Mouse (Mus musculus) hindbrain, embryonic 10.5 days (tissue): ENCODE data around the gene Gsto1. TPM values are rescaled to one million over a fixed set of nuclear protein-coding genes. Genes with fewer than 3 reads are reported as not detected.
A peak's percentile ranks its signal among the peaks of the same experiment; 100 is the strongest.

Experiments used
- DNase-seq: peaks from one replicate; pipeline ENCODE4 v3.0.0-alpha.2; 2017; ENCODE audit warnings: low spot score
- H3K27ac ChIP-seq: fragments of 300-500 bp; sonication (generic); 2 replicates; pipeline ENCODE4 v1.5.1; 2016; ENCODE audit warnings: mild to moderate bottlenecking, moderate library complexity
- H3K27me3 ChIP-seq: fragments of 300-500 bp; sonication (generic); 2 replicates; pipeline ENCODE4 v1.6.1; 2016; ENCODE audit warnings: mild to moderate bottlenecking; ENCODE audit not compliant: poor library complexity, insufficient read depth, severe bottlenecking
- H3K36me3 ChIP-seq: fragments of 300-500 bp; sonication (generic); 2 replicates; pipeline ENCODE4 v1.6.1; 2016; ENCODE audit warnings: mild to moderate bottlenecking, moderate library complexity
- H3K4me1 ChIP-seq: fragments of 300-500 bp; sonication (generic); replicated peaks from 2 replicates; pipeline ENCODE4 v1.6.1; 2016; ENCODE audit warnings: mild to moderate bottlenecking
- H3K4me3 ChIP-seq: fragments of 300-500 bp; sonication (generic); 2 replicates; pipeline ENCODE4 v1.5.1; 2016; ENCODE audit warnings: mild to moderate bottlenecking, moderate library complexity
- H3K9me3 ChIP-seq: fragments of 300-500 bp; sonication (generic); 2 replicates; pipeline ENCODE4 v1.6.1; 2016; ENCODE audit warnings: mild to moderate bottlenecking, moderate library complexity
- WGBS: fragments of 180-500 bp; shearing (Covaris S2); methylation state at CpG from one replicate; pipeline ENCODE4 v1.1.7; 2016; 5-methylcytosine and 5-hydroxymethylcytosine counted together
- polyA plus RNA-seq: library from polyadenylated mRNA; unstranded; fragments of >200 nt; fragmentation: Nextera tagmentation; extraction: Ambion mirVana; gene quantifications from 2 replicates; pipeline ENCODE4 v1.2.1, GENCODE M21; 2016

The Gsto1 gene
- polyA plus RNA-seq, 1 experiment from 2014 or later: 115 TPM

GRCm38 (mm10) chr19:47885191-47885743, 30.5 kb downstream of the Gsto1 start:
- H3K9me3 ChIP-seq: no peaks in the 10 kb centered on the region
- no peak overlapping the region for H3K27ac ChIP-seq
- no peaks in the 10 kb centered on the region for H3K36me3 ChIP-seq
- no peak for DNase-seq
- peaks cover 17% of the 10 kb centered on the region for H3K4me1 ChIP-seq
- H3K4me3 ChIP-seq: no peak overlapping the region
- 76% methylated on average over 7 of the region's 7 CpGs for WGBS
- no peaks in the 10 kb centered on the region for H3K27me3 ChIP-seq

GRCm38 (mm10) chr19:47885886-47886285, 31.1 kb downstream of the Gsto1 start:
- no peak overlapping the region for H3K4me3 ChIP-seq
- 90% methylated on average over 11 of the region's 11 CpGs for WGBS
- H3K27ac ChIP-seq: no peak overlapping the region
- peaks cover 14% of the 10 kb centered on the region for H3K4me1 ChIP-seq
- H3K9me3 ChIP-seq: no peaks in the 10 kb centered on the region
- no peak for DNase-seq
- no peaks in the 10 kb centered on the region for H3K36me3 ChIP-seq
- H3K27me3 ChIP-seq: no peaks in the 10 kb centered on the region

GRCm38 (mm10) chr19:47886617-47887016, 31.8 kb downstream of the Gsto1 start:
- Histone ChIP-seq H3K4me3 (no peak overlapping the region), H3K4me1 (peaks cover 13% of the 10 kb centered on the region), H3K27me3 (no peaks in the 10 kb centered on the region), H3K36me3 (no peaks in the 10 kb centered on the region), H3K9me3 (no peaks in the 10 kb centered on the region), H3K27ac (no peak overlapping the region)
- no peak for DNase-seq
- 87% methylated on average over 7 of the region's 7 CpGs for WGBS

- H3K27me3 ChIP-seq: no peaks in the 10 kb centered on the region
- H3K4me3 ChIP-seq: no peak overlapping the region
- no peaks in the 10 kb centered on the region for H3K9me3 ChIP-seq
- WGBS: 92% methylated on average over 10 of the region's 10 CpGs
- H3K27ac ChIP-seq: no peak overlapping the region
- H3K36me3 ChIP-seq: no peaks in the 10 kb centered on the region
- DNase-seq: no peak
- H3K4me1 ChIP-seq: peaks cover 13% of the 10 kb centered on the region
Observed at GRCm38 (mm10) chr19:47887417-47887816, 32.6 kb downstream of the Gsto1 start.

GRCm38 (mm10) chr19:47888037-47888436, 33.3 kb downstream of the Gsto1 start:
- H3K4me1 ChIP-seq: peaks cover 11% of the 10 kb centered on the region
- H3K27me3 ChIP-seq: no peaks in the 10 kb centered on the region
- WGBS: 94% methylated on average over 8 of the region's 8 CpGs
- no peak overlapping the region for H3K27ac ChIP-seq
- H3K9me3 ChIP-seq: no peaks in the 10 kb centered on the region
- H3K36me3 ChIP-seq: peaks cover 4% of the 10 kb centered on the region
- H3K4me3 ChIP-seq: no peak overlapping the region
- no peak for DNase-seq

GRCm38 (mm10) chr19:47890489-47891130, 35.8 kb downstream of the Gsto1 start:
- 81% methylated on average over 10 of the region's 10 CpGs for WGBS
- H3K4me1 ChIP-seq: no peaks in the 10 kb centered on the region
- DNase-seq: no peak
- H3K27me3 ChIP-seq: no peaks in the 10 kb centered on the region
- H3K36me3 ChIP-seq: peaks cover 30% of the 10 kb centered on the region
- H3K4me3 ChIP-seq: no peak overlapping the region
- H3K27ac ChIP-seq: no peak overlapping the region
- H3K9me3 ChIP-seq: no peaks in the 10 kb centered on the region

- no peaks in the 10 kb centered on the region for H3K27me3 ChIP-seq
- no peaks in the 10 kb centered on the region for H3K9me3 ChIP-seq
- 83% methylated on average over 11 of the region's 11 CpGs for WGBS
- H3K27ac ChIP-seq: no peak overlapping the region
- H3K4me3 ChIP-seq: no peak overlapping the region
- H3K4me1 ChIP-seq: no peaks in the 10 kb centered on the region
- no peak for DNase-seq
- H3K36me3 ChIP-seq: peaks cover 41% of the 10 kb centered on the region
Observed at GRCm38 (mm10) chr19:47891562-47892312, 37.0 kb downstream of the Gsto1 start.

- H3K36me3 ChIP-seq: peaks cover 55% of the 10 kb centered on the region
- WGBS: 96% methylated on average over 6 of the region's 6 CpGs
- H3K4me1 ChIP-seq: no peaks in the 10 kb centered on the region
- DNase-seq: no peak
- no peak overlapping the region for H3K4me3 ChIP-seq
- H3K27me3 ChIP-seq: no peaks in the 10 kb centered on the region
- H3K9me3 ChIP-seq: no peaks in the 10 kb centered on the region
- no peak overlapping the region for H3K27ac ChIP-seq
Observed at GRCm38 (mm10) chr19:47893092-47893491, 38.3 kb downstream of the Gsto1 start.

GRCm38 (mm10) chr19:47898472-47899079, 43.8 kb downstream of the Gsto1 start:
- peaks cover 20% of the 10 kb centered on the region for H3K4me1 ChIP-seq
- DNase-seq: no peak
- no peak overlapping the region for H3K27ac ChIP-seq
- WGBS: 92% methylated on average over 8 of the region's 8 CpGs
- no peaks in the 10 kb centered on the region for H3K27me3 ChIP-seq
- H3K9me3 ChIP-seq: no peaks in the 10 kb centered on the region
- H3K36me3 ChIP-seq: peaks cover 64% of the 10 kb centered on the region
- H3K4me3 ChIP-seq: no peak overlapping the region

- H3K27me3 ChIP-seq: no peaks in the 10 kb centered on the region
- H3K9me3 ChIP-seq: no peaks in the 10 kb centered on the region
- no peak overlapping the region for H3K27ac ChIP-seq
- H3K4me1 ChIP-seq: peaks cover 28% of the 10 kb centered on the region
- 66% methylated on average over 6 of the region's 6 CpGs for WGBS
- H3K4me3 ChIP-seq: no peak overlapping the region
- H3K36me3 ChIP-seq: peaks cover 53% of the 10 kb centered on the region
- no peak for DNase-seq
Observed at GRCm38 (mm10) chr19:47900012-47900411, 45.2 kb downstream of the Gsto1 start.

- Histone ChIP-seq H3K9me3 (no peaks in the 10 kb centered on the region), H3K4me3 (no peak overlapping the region), H3K27ac (no peak overlapping the region), H3K36me3 (peaks cover 48% of the 10 kb centered on the region), H3K4me1 (peaks cover 33% of the 10 kb centered on the region), H3K27me3 (no peaks in the 10 kb centered on the region)
- DNase-seq: no peak
- 88% methylated on average over 10 of the region's 10 CpGs for WGBS
Observed at GRCm38 (mm10) chr19:47900558-47900957, 45.8 kb downstream of the Gsto1 start.

- Histone ChIP-seq H3K4me3 (no peak overlapping the region), H3K27ac (peak overlapping the region; percentile 62; the same call in 1 of the 2 replicates), H3K36me3 (peaks cover 33% of the 10 kb centered on the region), H3K4me1 (peaks cover 33% of the 10 kb centered on the region), H3K27me3 (no peaks in the 10 kb centered on the region), H3K9me3 (no peaks in the 10 kb centered on the region)
- DNase-seq: no peak
- 70% methylated on average over 13 of the region's 13 CpGs for WGBS
Observed at GRCm38 (mm10) chr19:47902316-47903201, 47.8 kb downstream of the Gsto1 start.
